Mouse (Mus musculus): ENCODE data around the gene Igfbp7.

- TF ChIP-seq GATA1 (IDR thresholded peaks at IDR 0.05; ENCODE audit: low read length) (no peak), TAL1 (IDR thresholded peaks at IDR 0.05; ENCODE audit: low read length) (no peak)
Observed at GRCm38 (mm10) chr5:77309924-77310772, 97.7 kb downstream of the Igfbp7 start, which contains the start of the genes Noa1 and Polr2b.
